Mouse (Mus musculus) erythroblast, embryonic 14.5 days (primary cell): ENCODE results near the gene Gm10840.

Source experiments
- GATA1 ChIP-seq: IDR thresholded peaks from 2 replicates; pipeline ENCODE4 v1.6.1; 2012; ENCODE audit warnings: low read length, inconsistent platforms, mixed read lengths
- TAL1 ChIP-seq: IDR thresholded peaks from 3 replicates; pipeline ENCODE4 v1.6.1; 2012; ENCODE audit warnings: low read length, inconsistent platforms, mixed read lengths

DNA sequence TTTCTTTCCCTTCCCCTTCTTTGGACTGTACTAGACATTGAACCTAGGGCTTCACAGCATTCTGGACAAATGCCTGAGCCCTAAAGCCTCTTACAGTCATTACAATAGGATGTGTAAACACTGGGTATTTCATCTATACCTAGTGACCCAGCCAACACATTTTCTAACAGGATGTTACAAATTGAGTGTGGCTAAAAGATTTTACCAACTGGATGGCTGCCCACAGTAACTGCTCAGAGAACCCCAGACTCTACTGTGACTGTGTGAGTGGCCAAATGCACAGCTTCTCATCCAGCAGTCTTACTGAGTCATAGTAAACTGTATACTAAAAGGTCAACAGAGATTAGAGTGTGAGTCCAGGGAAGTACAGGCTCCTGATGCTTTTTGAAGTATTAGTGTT is 34.7 kb downstream of the Gm10840 start:
- TF ChIP-seq GATA1 = no peak
- TF ChIP-seq TAL1 = no peak
